Mouse (Mus musculus) brain, embryonic 18.5 days (tissue): ENCODE measurements around the gene Gm10487.
"Not testable (repeated sequence)": the region's sequence is repeated elsewhere in the genome, so short reads cannot be mapped to it uniquely, and the experiment has no call there.

Experiments used
- DNase-seq: peaks from one replicate; pipeline ENCODE4 v3.0.0-alpha.2; 2012; ENCODE audit warnings: low read depth, low spot score

Gm10487 gene

DNA sequence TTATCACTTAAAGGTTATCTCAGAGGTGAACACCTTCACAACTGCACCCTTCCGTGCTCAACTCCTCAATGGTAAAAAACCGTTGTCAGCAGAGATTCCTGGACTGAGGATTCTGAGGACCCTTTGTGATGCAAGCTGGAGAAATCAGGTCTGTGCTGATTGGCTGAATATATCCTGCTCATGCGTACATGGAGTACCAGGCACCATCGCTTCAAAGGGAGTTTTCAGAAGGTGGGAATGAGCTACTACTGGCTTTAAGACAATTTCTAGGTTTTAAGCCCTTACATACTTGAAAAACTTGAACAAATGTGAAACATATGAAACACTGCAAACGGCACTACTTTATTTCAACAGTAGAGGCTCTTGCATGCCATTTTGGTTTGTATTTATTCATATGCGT, at the start of gene Gm10487:
Gene Gm10487, minus strand, starts transcription at position 101 of the 400 bp plus-strand sequence.
- not testable (repeated sequence) for DNase-seq
